Mouse (Mus musculus) CH12.LX (cell line): ENCODE measurements at regions not wholly inside any gene's neighbourhood (a gene's known extent, or its start where the extent isn't known, plus 50 kb on each side); places are given as distances from the start of the nearest gene placed in this dataset.

Experiments used
- DNase-seq: peaks from one replicate; pipeline ENCODE4 v3.0.0-alpha.2; 2013; ENCODE audit errors: extremely low read depth
- H3K27ac ChIP-seq: 2 replicates; pipeline ENCODE4 v1.5.1; 2012; ENCODE audit warnings: low read depth, mild to moderate bottlenecking, control low read depth, moderate library complexity; ENCODE audit not compliant: insufficient read depth
- H3K27me3 ChIP-seq: replicated peaks from 2 replicates; pipeline ENCODE3; 2012; ENCODE audit warnings: inconsistent platforms
- H3K36me3 ChIP-seq, 2 experiments: replicated peaks in 1 of 2; 2 replicates each; pipeline versions ENCODE3 to v1.6.1; 2012; ENCODE audit warnings: inconsistent platforms in 1 of 2, low read length in 1 of 2, mild to moderate bottlenecking in 1 of 2, mixed read lengths in 1 of 2, moderate library complexity in 1 of 2; ENCODE audit not compliant: control insufficient read depth in 1 of 2, insufficient read depth in 1 of 2
- H3K4me1 ChIP-seq, 2 experiments: 2 replicates each; pipeline ENCODE4 v1.6.1; 2012; ENCODE audit warnings: inconsistent platforms in 1 of 2, moderate library complexity in 1 of 2; ENCODE audit not compliant: insufficient read depth in 2 of 2, control insufficient read depth in 1 of 2
- H3K4me2 ChIP-seq: 2 replicates; pipeline ENCODE4 v1.6.1; 2012; ENCODE audit warnings: low read depth, mild to moderate bottlenecking, control low read depth; ENCODE audit not compliant: poor library complexity, insufficient read depth, severe bottlenecking
- H3K4me3 ChIP-seq, 3 experiments: fragments of 150-350 bp in 1 of 3; sonication (generic) in 1 of 3; replicated peaks in 1 of 3; 2 replicates each; pipeline versions ENCODE3 to v1.5.1; 2011 to 2012; ENCODE audit warnings: low read depth in 2 of 3, low read length in 2 of 3, mild to moderate bottlenecking in 2 of 3, moderate library complexity in 2 of 3, control low read depth in 1 of 3, improper control_type of control experiment in 1 of 3, inconsistent platforms in 1 of 3, mixed read lengths in 1 of 3; ENCODE audit not compliant: poor library complexity in 1 of 3
- H3K79me2 ChIP-seq: replicated peaks from 2 replicates; pipeline ENCODE4 v1.6.1; 2012; ENCODE audit warnings: mild to moderate bottlenecking, moderate library complexity; ENCODE audit not compliant: control insufficient read depth, poor library complexity, insufficient read depth, severe bottlenecking; ENCODE audit errors: extremely low read depth
- H3K9ac ChIP-seq: 2 replicates; pipeline ENCODE4 v1.6.1; 2012; ENCODE audit warnings: low read depth, mild to moderate bottlenecking, control low read depth, moderate library complexity; ENCODE audit not compliant: insufficient read depth
- H3K9me3 ChIP-seq: replicated peaks from 2 replicates; pipeline ENCODE3; 2012; ENCODE audit warnings: low read length, inconsistent platforms, mixed read lengths
- CHD2 ChIP-seq: IDR thresholded peaks from 2 replicates; pipeline ENCODE4 v1.6.1; 2011; ENCODE audit warnings: low read length, improper control_type of control experiment
- ETS1 ChIP-seq: conservative IDR thresholded peaks from 2 replicates; pipeline ENCODE4 v1.6.1; 2012; ENCODE audit warnings: low read depth, mild to moderate bottlenecking, inconsistent platforms, low read length, improper control_type of control experiment, moderate library complexity
- JUND ChIP-seq: conservative IDR thresholded peaks from 2 replicates; pipeline ENCODE4 v1.6.1; 2011; ENCODE audit warnings: low read depth, low read length, improper control_type of control experiment
- MAZ ChIP-seq: IDR thresholded peaks from 2 replicates; pipeline ENCODE4 v1.6.1; 2012; ENCODE audit warnings: low read depth, mild to moderate bottlenecking, inconsistent platforms, low read length, improper control_type of control experiment, moderate library complexity
- MEF2A ChIP-seq: IDR thresholded peaks from 2 replicates; pipeline ENCODE4 v1.6.1; 2014; ENCODE audit warnings: low read depth, mild to moderate bottlenecking, inconsistent platforms, low read length, improper control_type of control experiment, borderline replicate concordance
- MXI1 ChIP-seq: IDR thresholded peaks from 2 replicates; pipeline ENCODE4 v1.6.1; 2011; ENCODE audit warnings: mild to moderate bottlenecking, low read depth, low read length, improper control_type of control experiment
- MYC ChIP-seq: IDR thresholded peaks from 2 replicates; pipeline ENCODE4 v1.6.1; 2011; ENCODE audit warnings: low read depth, mild to moderate bottlenecking, improper control_type of control experiment, low read length
- NRF1 ChIP-seq: IDR thresholded peaks from 2 replicates; pipeline ENCODE4 v1.6.1; 2014; ENCODE audit warnings: low read depth, mild to moderate bottlenecking, inconsistent platforms, low read length, improper control_type of control experiment, moderate library complexity
- POLR2A ChIP-seq: IDR thresholded peaks from 2 replicates; pipeline ENCODE4 v1.6.1; 2011; ENCODE audit warnings: low read depth, mild to moderate bottlenecking, improper control_type of control experiment, low read length
- POLR2AphosphoS2 ChIP-seq: IDR thresholded peaks from 2 replicates; pipeline ENCODE4 v1.6.1; 2011; ENCODE audit warnings: low read depth, low read length, improper control_type of control experiment
- RAD21 ChIP-seq: IDR thresholded peaks from 2 replicates; pipeline ENCODE4 v1.6.1; 2011; ENCODE audit warnings: low read depth, mild to moderate bottlenecking, low read length, improper control_type of control experiment, moderate library complexity
- SMC3 ChIP-seq: IDR thresholded peaks from 2 replicates; pipeline ENCODE4 v1.6.1; 2011; ENCODE audit warnings: low read depth, low read length, improper control_type of control experiment
- TBP ChIP-seq: conservative IDR thresholded peaks from 2 replicates; pipeline ENCODE4 v1.6.1; 2011; ENCODE audit warnings: low read depth, low read length, improper control_type of control experiment
- UBTF ChIP-seq: IDR thresholded peaks from 2 replicates; pipeline ENCODE4 v1.6.1; 2012; ENCODE audit warnings: low read depth, mild to moderate bottlenecking, inconsistent platforms, low read length, improper control_type of control experiment, moderate library complexity
- USF1 ChIP-seq: IDR thresholded peaks from 2 replicates; pipeline ENCODE4 v1.6.1; 2014; ENCODE audit warnings: low read depth, mild to moderate bottlenecking, inconsistent platforms, low read length, improper control_type of control experiment
- USF2 ChIP-seq: conservative IDR thresholded peaks from 2 replicates; pipeline ENCODE4 v1.6.1; 2011; ENCODE audit warnings: low read depth, low read length, improper control_type of control experiment
- ZC3H11A ChIP-seq: IDR thresholded peaks from 2 replicates; pipeline ENCODE4 v1.6.1; 2012; ENCODE audit warnings: low read depth, mild to moderate bottlenecking, inconsistent platforms, low read length, improper control_type of control experiment
- ZKSCAN1 ChIP-seq: IDR thresholded peaks from 2 replicates; pipeline ENCODE4 v1.6.1; 2012; ENCODE audit warnings: low read depth, inconsistent platforms, low read length, improper control_type of control experiment, borderline replicate concordance
- ZMIZ1 ChIP-seq: IDR thresholded peaks from 2 replicates; pipeline ENCODE4 v1.6.1; 2012; ENCODE audit warnings: low read depth, mild to moderate bottlenecking, inconsistent platforms, low read length, improper control_type of control experiment
- ZNF384 ChIP-seq: IDR thresholded peaks from 2 replicates; pipeline ENCODE4 v1.6.1; 2012; ENCODE audit warnings: low read depth, low read length, improper control_type of control experiment, inconsistent platforms
- dilution Hi-C: fragments of 300-500 bp; cut with MboI; formaldehyde crosslinking; loops from 2 replicates; pipeline ENCODE4 v1.14.3; 2020; ENCODE audit warnings: low sequenced_read_pairs; ENCODE audit not compliant: extremely low pct_unique_long_range_greater_than_20kb, extremely low pct_ligation_motif_present
- in situ Hi-C: fragments of 300-500 bp; cut with MboI; formaldehyde crosslinking; loops from 3 replicates; pipeline ENCODE4 v1.14.3; 2019; ENCODE audit warnings: low sequenced_read_pairs, low pct_ligation_motif_present, low pct_unique_long_range_greater_than_20kb, mixed read lengths

DNA sequence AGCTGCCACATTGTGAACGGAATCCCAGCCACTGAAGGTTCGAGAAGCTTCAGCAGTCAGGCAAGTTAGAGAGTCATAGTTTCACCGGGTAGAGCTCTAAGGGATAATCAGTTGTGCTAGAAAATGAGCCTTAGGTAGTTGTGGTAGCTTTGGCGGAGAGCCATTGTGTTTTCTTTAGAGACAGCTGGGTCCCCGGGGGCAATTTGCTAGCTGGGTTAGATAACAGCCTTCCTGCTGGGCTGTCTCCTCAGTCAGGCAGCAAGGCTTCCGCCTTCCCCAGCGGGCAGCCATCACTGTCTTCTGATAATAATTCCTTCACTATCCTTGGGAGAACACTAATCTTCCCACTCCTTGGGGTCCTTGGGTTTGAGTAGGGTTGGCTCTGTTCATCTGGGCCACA, 81.5 kb upstream of the Ctbp2 start:
- no peak overlapping the region for H3K4me2 ChIP-seq
- in situ Hi-C loops (no loop called here), dilution Hi-C loops (no loop called here)
- no peaks in the 10 kb centered on the region for H3K36me3 ChIP-seq
- no peak overlapping the region for H3K27ac ChIP-seq
- DNase-seq = no peak
- H3K9ac ChIP-seq = no peak overlapping the region
- no peak for TF ChIP-seq MYC
- no peak for TF ChIP-seq MXI1
- no peak for TF ChIP-seq POLR2AphosphoS2
- TF ChIP-seq CHD2 = no peak
- no peak for TF ChIP-seq JUND
- no peak for TF ChIP-seq USF2
- TF ChIP-seq MAZ = no peak
- no peak for TF ChIP-seq RAD21
- no peak for TF ChIP-seq ETS1
- TF ChIP-seq UBTF = no peak
- no peak for TF ChIP-seq NRF1
- no peak for TF ChIP-seq USF1
- TF ChIP-seq POLR2A = no peak
- TF ChIP-seq TBP = no peak
- no peaks in the 10 kb centered on the region for H3K4me1 ChIP-seq
- no peak overlapping the region for H3K4me3 ChIP-seq
- H3K27me3 ChIP-seq = peaks cover 83% of the 10 kb centered on the region
- H3K79me2 ChIP-seq = no peaks in the 10 kb centered on the region
- H3K9me3 ChIP-seq = no peaks in the 10 kb centered on the region

DNA sequence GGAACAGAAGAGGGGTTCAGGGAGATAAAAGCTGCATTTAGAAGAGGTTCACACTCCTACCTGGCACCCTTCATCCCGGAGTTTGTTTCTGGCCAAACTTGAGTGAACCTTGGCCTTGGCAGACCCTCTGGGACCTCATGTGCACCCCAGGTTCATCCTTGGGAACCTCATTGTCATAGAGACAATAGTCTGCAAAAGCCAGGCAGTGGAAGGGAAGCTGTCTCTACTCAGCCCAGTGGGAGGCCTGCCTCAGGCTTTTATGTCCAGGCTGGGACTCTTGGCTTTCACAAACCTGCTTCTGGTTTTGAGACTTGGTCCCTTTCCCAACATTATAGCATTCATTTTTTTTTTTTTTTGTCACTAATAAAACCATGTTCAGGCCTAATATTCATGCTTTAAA, 80.3 kb upstream of the Ctbp2 start:
- Histone ChIP-seq H3K27me3 (peaks cover 84% of the 10 kb centered on the region), H3K36me3 (no peaks in the 10 kb centered on the region), H3K4me3 (no peak overlapping the region)
- dilution Hi-C loops = no loop called here
- in situ Hi-C loops = no loop called here
- no peak for TF ChIP-seq TBP
- TF ChIP-seq ZNF384 = no peak
- TF ChIP-seq ZMIZ1 = no peak
- TF ChIP-seq ZKSCAN1 = no peak
- TF ChIP-seq SMC3 = no peak
- no peak for TF ChIP-seq MEF2A
- no peak for TF ChIP-seq ZC3H11A
- TF ChIP-seq, all 38 proteins: peak for 0
- no peaks in the 10 kb centered on the region for H3K4me1 ChIP-seq
- H3K9me3 ChIP-seq = no peaks in the 10 kb centered on the region
- no peaks in the 10 kb centered on the region for H3K79me2 ChIP-seq
- no peak overlapping the region for H3K27ac ChIP-seq
- no peak for DNase-seq
- H3K4me2 ChIP-seq = no peak overlapping the region
- H3K9ac ChIP-seq = no peak overlapping the region
